Mouse (Mus musculus) hindbrain, embryonic 10.5 days (tissue): Measurements from ENCODE around the gene Stfa2. TPM values are rescaled to one million over a fixed set of nuclear protein-coding genes. Genes with fewer than 3 reads are reported as not detected.
"Not testable (repeated sequence)": the region's sequence is repeated elsewhere in the genome, so short reads cannot be mapped to it uniquely, and the experiment has no call there.

Experiments used
- DNase-seq: peaks from one replicate; pipeline ENCODE4 v3.0.0-alpha.2; 2017; ENCODE audit warnings: low spot score
- H3K27ac ChIP-seq: fragments of 300-500 bp; sonication (generic); 2 replicates; pipeline ENCODE4 v1.5.1; 2016; ENCODE audit warnings: mild to moderate bottlenecking, moderate library complexity
- H3K27me3 ChIP-seq: fragments of 300-500 bp; sonication (generic); 2 replicates; pipeline ENCODE4 v1.6.1; 2016; ENCODE audit warnings: mild to moderate bottlenecking; ENCODE audit not compliant: poor library complexity, insufficient read depth, severe bottlenecking
- H3K36me3 ChIP-seq: fragments of 300-500 bp; sonication (generic); 2 replicates; pipeline ENCODE4 v1.6.1; 2016; ENCODE audit warnings: mild to moderate bottlenecking, moderate library complexity
- H3K4me1 ChIP-seq: fragments of 300-500 bp; sonication (generic); replicated peaks from 2 replicates; pipeline ENCODE4 v1.6.1; 2016; ENCODE audit warnings: mild to moderate bottlenecking
- H3K4me3 ChIP-seq: fragments of 300-500 bp; sonication (generic); 2 replicates; pipeline ENCODE4 v1.5.1; 2016; ENCODE audit warnings: mild to moderate bottlenecking, moderate library complexity
- H3K9me3 ChIP-seq: fragments of 300-500 bp; sonication (generic); 2 replicates; pipeline ENCODE4 v1.6.1; 2016; ENCODE audit warnings: mild to moderate bottlenecking, moderate library complexity
- WGBS: fragments of 180-500 bp; shearing (Covaris S2); methylation state at CpG from one replicate; pipeline ENCODE4 v1.1.7; 2016; 5-methylcytosine and 5-hydroxymethylcytosine counted together
- polyA plus RNA-seq: library from polyadenylated mRNA; unstranded; fragments of >200 nt; fragmentation: Nextera tagmentation; extraction: Ambion mirVana; gene quantifications from 2 replicates; pipeline ENCODE4 v1.2.1, GENCODE M21; 2016

The Stfa2 gene
- polyA plus RNA-seq, result not detected in 2 replicates

- Histone ChIP-seq H3K4me3 (no peak within 1 kb of the TSS), H3K27ac (no peak within 1 kb of the TSS), H3K9me3 (no peaks in the 10 kb centered on the region), H3K4me1 (no peaks in the 10 kb centered on the region), H3K36me3 (no peaks in the 10 kb centered on the region), H3K27me3 (no peaks in the 10 kb centered on the region)
- DNase-seq, result no peak
Observed at GRCm38 (mm10) chr16:36408357-36408756, at the start of gene Stfa2. Stfa2 (minus strand) TSS chr16:36408457.

DNA sequence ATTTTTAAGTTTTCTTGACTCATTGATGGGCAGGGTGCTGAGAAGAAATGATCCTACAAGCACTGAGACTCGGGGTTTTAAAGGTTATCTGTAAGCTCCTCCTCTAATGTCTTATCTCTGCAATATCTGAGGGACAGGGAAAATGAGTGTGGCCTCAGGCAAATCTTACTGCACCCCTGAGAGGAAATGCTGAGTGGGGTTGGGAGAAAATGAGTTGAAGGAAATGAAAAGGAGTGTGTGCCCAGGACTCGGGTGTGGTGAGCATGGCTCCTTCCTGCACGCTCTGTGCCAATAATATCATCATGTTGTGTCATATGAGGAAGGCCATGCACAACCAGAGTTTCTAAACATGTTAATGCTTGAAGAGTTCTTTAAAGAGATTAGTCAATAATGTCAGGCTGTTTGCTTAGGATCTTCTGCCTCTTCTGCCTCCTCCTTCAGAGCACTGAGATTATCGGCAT, 47.1 kb upstream of the Stfa2 start, which contains the start of gene Stfa3:
TSS of gene Stfa3 (minus strand) at position 51 of the 461 bp plus-strand sequence.
- Histone ChIP-seq H3K4me1 (no peaks in the 10 kb centered on the region), H3K36me3 (no peaks in the 10 kb centered on the region), H3K9me3 (no peaks in the 10 kb centered on the region), H3K4me3 (no peak within 1 kb of the TSS), H3K27me3 (no peaks in the 10 kb centered on the region), H3K27ac (no peak within 1 kb of the TSS)
- 86% methylated on average over 4 of the region's 4 CpGs for WGBS
- no peak for DNase-seq

DNA sequence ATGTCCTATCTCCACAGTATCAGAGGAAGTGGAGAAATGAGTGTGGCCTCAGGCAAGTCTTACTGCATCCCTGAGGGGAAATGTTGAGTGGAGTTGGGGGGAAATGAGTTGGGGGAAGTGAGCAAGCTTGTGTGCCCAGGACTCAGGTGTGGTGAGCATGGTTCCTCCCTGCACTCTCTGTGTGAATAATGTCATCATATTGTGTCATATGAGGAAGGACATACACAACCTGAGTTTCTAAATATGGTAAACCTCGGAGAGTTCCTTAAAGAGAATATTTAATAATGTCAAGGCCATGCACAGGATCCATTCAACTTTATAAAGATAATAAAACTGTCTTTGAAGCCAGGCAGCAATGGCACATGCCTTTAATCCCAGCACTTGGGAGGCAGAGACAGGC, 12.7 kb upstream of the Stfa2 start:
- H3K4me1 ChIP-seq, DNase-seq, H3K36me3 ChIP-seq, H3K9me3 ChIP-seq, H3K4me3 ChIP-seq, H3K27ac ChIP-seq, H3K27me3 ChIP-seq: not testable (repeated sequence)
- WGBS, result 96% methylated on average over 1 of the region's 1 CpGs

- no peak overlapping the region for H3K4me3 ChIP-seq
- no peaks in the 10 kb centered on the region for H3K9me3 ChIP-seq
- H3K4me1 ChIP-seq, result no peaks in the 10 kb centered on the region
- no peak overlapping the region for H3K27ac ChIP-seq
- no peak for DNase-seq
- no peaks in the 10 kb centered on the region for H3K36me3 ChIP-seq
- no peaks in the 10 kb centered on the region for H3K27me3 ChIP-seq
- WGBS, result 35% methylated on average over 4 of the region's 4 CpGs
Observed at GRCm38 (mm10) chr16:36389060-36389459, 19.2 kb downstream of the Stfa2 start.

DNA sequence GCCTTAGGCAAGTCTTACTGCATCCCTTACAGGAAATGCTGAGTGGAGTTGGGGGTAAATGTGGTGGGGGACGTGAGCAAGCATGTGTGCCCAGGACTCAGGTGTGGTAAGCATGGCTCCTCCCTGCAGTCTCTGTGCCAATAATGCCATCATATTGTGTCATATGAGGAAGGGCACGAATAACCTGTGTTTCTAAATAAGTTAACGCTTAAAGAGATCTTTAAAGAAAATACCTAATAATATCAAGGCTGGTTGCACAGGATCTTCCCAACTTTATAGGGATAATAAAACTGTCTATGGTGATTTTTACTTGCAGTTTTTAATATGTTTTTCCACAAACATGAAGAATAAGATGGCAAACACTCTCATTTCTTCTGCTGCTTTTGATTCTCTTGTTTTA, 40.6 kb downstream of the Stfa2 start, which contains the start of gene BC100530:
TSS of gene BC100530 (minus strand) at position 101 of the 400 bp plus-strand sequence.
- 81% methylated on average over 3 of the region's 3 CpGs for WGBS
- not testable (repeated sequence) for H3K36me3 ChIP-seq, DNase-seq

More for the DNA sequence above, 40.6 kb downstream of the Stfa2 start, which contains the start of gene BC100530:
- not testable (repeated sequence) for H3K4me1 ChIP-seq, H3K4me3 ChIP-seq, H3K9me3 ChIP-seq, H3K27me3 ChIP-seq, H3K27ac ChIP-seq

Other genes with a start within 250 kb of the Stfa2 start
- gene Gm5483, start 224.2 kb downstream of the Stfa2 start, polyA plus RNA-seq, result not detected in 2 replicates
- gene Gm5416, start 198.1 kb downstream of the Stfa2 start, polyA plus RNA-seq, result not detected in 2 replicates
- not detected in 2 replicates for gene 2010005H15Rik, start 187.0 kb downstream of the Stfa2 start, polyA plus RNA-seq
- 0.26 and 0.66 TPM in 2 replicates for gene Stfa1, start 131.5 kb downstream of the Stfa2 start, polyA plus RNA-seq
- not detected in 2 replicates for gene BC117090, start 74.1 kb downstream of the Stfa2 start, polyA plus RNA-seq
- gene BC100530, start 40.7 kb downstream of the Stfa2 start, polyA plus RNA-seq, result not detected in 2 replicates
- not detected in 2 replicates for gene Stfa3, start 46.9 kb upstream of the Stfa2 start, polyA plus RNA-seq
- gene Casr, start 153.7 kb upstream of the Stfa2 start, polyA plus RNA-seq, result 0.04 and 0.10 TPM in 2 replicates